Mouse (Mus musculus) layer of hippocampus, postnatal 25 days (tissue): ENCODE data around the gene Atp5c1. TPM values are rescaled to one million over a fixed set of nuclear protein-coding genes. Genes with fewer than 3 reads are reported as not detected.

Experiments
- DNase-seq, 2 experiments: peaks; one replicate each; pipeline ENCODE4 v3.0.0; 2022; ENCODE audit warnings: mixed read lengths in 2 of 2, low spot score in 1 of 2; ENCODE audit errors: extremely low spot score in 1 of 2
- total RNA-seq, 2 experiments: library from RNA; stranded (reverse); gene quantifications; 2 replicates each; pipeline ENCODE4 v1.2.3; 2021

Gene Atp5c1
- total RNA-seq, 2 experiments from 2014 or later = 261 to 293 TPM

- DNase-seq = no peak
Measured at GRCm38 (mm10) chr2:10051996-10052395, 28.3 kb downstream of the Atp5c1 start.

GRCm38 (mm10) chr2:10050878-10051277 lies 29.4 kb downstream of the Atp5c1 start:
- no peak for DNase-seq

GRCm38 (mm10) chr2:10049456-10049855 lies 30.9 kb downstream of the Atp5c1 start:
- DNase-seq = no peak

- DNase-seq = peak; percentile 81 to 86
Measured at GRCm38 (mm10) chr2:10048461-10048860, 31.8 kb downstream of the Atp5c1 start, which contains the start of gene Taf3. Gene Taf3, minus strand, starts transcription at chr2:10048596.

GRCm38 (mm10) chr2:10047758-10048436 lies 32.4 kb downstream of the Atp5c1 start:
- peak; percentile 10 to 37 for DNase-seq

GRCm38 (mm10) chr2:10034976-10035375 lies 45.3 kb downstream of the Atp5c1 start:
- DNase-seq = no peak

- no peak for DNase-seq
Measured at GRCm38 (mm10) chr2:10033684-10034083, 46.6 kb downstream of the Atp5c1 start.

- no peak for DNase-seq
Measured at GRCm38 (mm10) chr2:10029755-10030154, 50.6 kb downstream of the Atp5c1 start.

- no peak for DNase-seq
Measured at GRCm38 (mm10) chr2:10024264-10024663, 56.0 kb downstream of the Atp5c1 start.

GRCm38 (mm10) chr2:10021296-10021695 lies 59.0 kb downstream of the Atp5c1 start:
- no peak for DNase-seq

GRCm38 (mm10) chr2:10014951-10015635 lies 65.2 kb downstream of the Atp5c1 start:
- DNase-seq = no peak

- no peak for DNase-seq
Measured at GRCm38 (mm10) chr2:10010263-10010909, 69.9 kb downstream of the Atp5c1 start.

GRCm38 (mm10) chr2:10009671-10010254 lies 70.5 kb downstream of the Atp5c1 start:
- no peak for DNase-seq

GRCm38 (mm10) chr2:10008593-10008992 lies 71.7 kb downstream of the Atp5c1 start:
- no peak for DNase-seq

Other genes starting within 250 kb of the Atp5c1 start
- not detected for gene 4930412O13Rik, start 199.3 kb downstream of the Atp5c1 start, total RNA-seq
- not detected for gene 9230102O04Rik, start 191.0 kb downstream of the Atp5c1 start, total RNA-seq
- gene Gata3, start 190.5 kb downstream of the Atp5c1 start, total RNA-seq = not detected
- gene Taf3, start 31.9 kb downstream of the Atp5c1 start, total RNA-seq = 10 to 100 TPM; 12.9 to 13.9 TPM
- gene Kin, start 83 bp upstream of the Atp5c1 start, total RNA-seq = 10 to 100 TPM; 12.5 to 13.6 TPM
- gene Itih2, start 50.9 kb upstream of the Atp5c1 start, total RNA-seq = 1 to 10 TPM; 1.6 to 2.1 TPM
- gene Itih5, start 73.1 kb upstream of the Atp5c1 start, total RNA-seq = 10 to 100 TPM; 14.4 to 15.8 TPM